Mouse (Mus musculus) left cerebral cortex, postnatal 36 days (tissue): ENCODE data around the gene Kiss1r. TPM values are rescaled to one million over a fixed set of nuclear protein-coding genes. Genes with fewer than 3 reads are reported as not detected.

ENCODE experiments used
- DNase-seq, 2 experiments: peaks; one replicate each; pipeline ENCODE4 v3.0.0; 2021 to 2022; ENCODE audit warnings: low spot score in 2 of 2, mixed read lengths in 1 of 2
- intact Hi-C: fragments of 180-260 bp; cut with DNase I; formaldehyde crosslinking; loops from one replicate; pipeline ENCODE4 v1.15.1; 2025
- total RNA-seq, 2 experiments: library from RNA; stranded (reverse); gene quantifications; 2 replicates each; pipeline ENCODE4 v1.2.3; 2021

Kiss1r gene
- total RNA-seq, 2 experiments from 2014 or later: 6.7 to 8.2 TPM

GRCm38 (mm10) chr10:79919251-79919849 is 2.6 kb downstream of the Kiss1r start:
- intact Hi-C loops: no loop called here
- DNase-seq: no peak

- DNase-seq: no peak
- intact Hi-C loops: loop anchor here (5.0 kb wide), 1 partner anchor 38 kb away; no protein-coding TSS in a partner anchor
Measured at GRCm38 (mm10) chr10:79920056-79920890, 3.5 kb downstream of the Kiss1r start.

- peak in 1 of 2 experiments; percentile 34 for DNase-seq
- intact Hi-C loops: loop anchor here (5.0 kb wide), 1 partner anchor 39 kb away; no protein-coding TSS in a partner anchor
Measured at GRCm38 (mm10) chr10:79920958-79921535, 4.3 kb downstream of the Kiss1r start, which contains the start of gene R3hdm4. Gene R3hdm4 (minus strand): TSS chr10:79921208.

- no peak for DNase-seq
- intact Hi-C loops: loop anchor here (5.0 kb wide), 1 partner anchor 39 kb away; no protein-coding TSS in a partner anchor
Measured at GRCm38 (mm10) chr10:79921572-79921971, 4.8 kb downstream of the Kiss1r start.

GRCm38 (mm10) chr10:79924998-79925784 is 8.4 kb downstream of the Kiss1r start:
- peak; percentile 91 to 95 for DNase-seq
- intact Hi-C loops: loop anchor here (1.0 to 5.0 kb wide), 5 partner anchors 29 to 90 kb away; no protein-coding TSS in a partner anchor

GRCm38 (mm10) chr10:79925785-79926490 is 9.2 kb downstream of the Kiss1r start:
- DNase-seq: no peak
- intact Hi-C loops: loop anchor here (1.0 to 2.0 kb wide), 4 partner anchors 28 to 91 kb away; no protein-coding TSS in a partner anchor

GRCm38 (mm10) chr10:79926491-79927323 is 9.9 kb downstream of the Kiss1r start, which contains the start of gene Arid3a:
Gene Arid3a (plus strand): TSS chr10:79927043.
- intact Hi-C loops: no loop called here
- DNase-seq: peak; percentile 87 to 90

- DNase-seq: peak; percentile 55 to 68
- intact Hi-C loops: no loop called here
Measured at GRCm38 (mm10) chr10:79927324-79928029, 10.7 kb downstream of the Kiss1r start.

GRCm38 (mm10) chr10:79928030-79928694 is 11.4 kb downstream of the Kiss1r start:
- intact Hi-C loops: no loop called here
- no peak for DNase-seq

GRCm38 (mm10) chr10:79928907-79929701 is 12.3 kb downstream of the Kiss1r start:
- intact Hi-C loops: no loop called here

GRCm38 (mm10) chr10:79929967-79930825 is 13.4 kb downstream of the Kiss1r start:
- intact Hi-C loops: no loop called here
- DNase-seq: no peak

More at GRCm38 (mm10) chr10:79928907-79929701, 12.3 kb downstream of the Kiss1r start:
- no peak for DNase-seq

- no peak for DNase-seq
- intact Hi-C loops: no loop called here
Measured at GRCm38 (mm10) chr10:79930826-79931186, 14.0 kb downstream of the Kiss1r start.

- DNase-seq: no peak
- intact Hi-C loops: no loop called here
Measured at GRCm38 (mm10) chr10:79931797-79932196, 15.0 kb downstream of the Kiss1r start.

GRCm38 (mm10) chr10:79932736-79933135 is 16.0 kb downstream of the Kiss1r start:
- intact Hi-C loops: no loop called here
- no peak for DNase-seq

GRCm38 (mm10) chr10:79933145-79933679 is 16.4 kb downstream of the Kiss1r start:
- DNase-seq: no peak
- intact Hi-C loops: no loop called here
